Mouse (Mus musculus) stomach, postnatal 0 days (tissue): Measurements from ENCODE around the gene Catsper1. TPM values are rescaled to one million over a fixed set of nuclear protein-coding genes. Genes with fewer than 3 reads are reported as not detected.

Source experiments
- ATAC-seq: fragments of 200-750 bp; cut with Nextera tagmentation; 2 replicates; pipeline ENCODE4 v1.8.0; 2017; ENCODE audit not compliant: low FRiP score, low TSS enrichment
- DNase-seq: peaks from one replicate; pipeline ENCODE4 v3.0.0-alpha.2; 2016; ENCODE audit warnings: low spot score
- H3K27ac ChIP-seq: fragments of 300-500 bp; sonication (generic); replicated peaks from 2 replicates; pipeline ENCODE4 v1.5.1; 2014; ENCODE audit warnings: mild to moderate bottlenecking, control low read depth
- H3K27me3 ChIP-seq: fragments of 300-500 bp; sonication (generic); 2 replicates; pipeline ENCODE4 v1.6.1; 2014; ENCODE audit warnings: low read length; ENCODE audit not compliant: control insufficient read depth, insufficient read depth
- H3K36me3 ChIP-seq: fragments of 300-500 bp; sonication (generic); 2 replicates; pipeline ENCODE4 v1.6.1; 2014; ENCODE audit warnings: low read length, mixed read lengths; ENCODE audit not compliant: control insufficient read depth, insufficient read depth
- H3K4me1 ChIP-seq: fragments of 300-500 bp; sonication (generic); replicated peaks from 2 replicates; pipeline ENCODE4 v1.6.1; 2014; ENCODE audit warnings: antibody characterized with exemption; ENCODE audit not compliant: control insufficient read depth, insufficient read depth
- H3K4me2 ChIP-seq: fragments of 300-500 bp; sonication (generic); replicated peaks from 2 replicates; pipeline ENCODE4 v1.6.1; 2014; ENCODE audit warnings: low read depth, mild to moderate bottlenecking, control low read depth, moderate library complexity
- H3K4me3 ChIP-seq: fragments of 300-500 bp; sonication (generic); 2 replicates; pipeline ENCODE4 v1.5.1; 2014; ENCODE audit warnings: low read depth, low read length, control low read depth
- H3K9ac ChIP-seq: fragments of 300-500 bp; sonication (generic); 2 replicates; pipeline ENCODE4 v1.6.1; 2014; ENCODE audit warnings: mild to moderate bottlenecking, low read length, control low read depth, mixed read lengths
- H3K9me3 ChIP-seq: fragments of 300-500 bp; sonication (generic); 2 replicates; pipeline ENCODE4 v1.6.1; 2016; ENCODE audit warnings: low read length; ENCODE audit not compliant: control insufficient read depth
- CTCF ChIP-seq: IDR thresholded peaks from 2 replicates; pipeline ENCODE4 v1.5.1; 2016; ENCODE audit warnings: antibody characterized with exemption, low read depth, mild to moderate bottlenecking, moderate library complexity
- EP300 ChIP-seq: optimal IDR thresholded peaks from 2 replicates; pipeline ENCODE3; 2016; ENCODE audit warnings: antibody characterized with exemption
- WGBS: fragments of 180-500 bp; shearing (Covaris S2); extraction: QIAGEN DNeasy Blood & Tissue Kit; methylation state at CpG from one replicate; pipeline ENCODE4 v1.1.7; 2014; 5-methylcytosine and 5-hydroxymethylcytosine counted together
- polyA plus RNA-seq: library from polyadenylated mRNA; unstranded; fragments of >200 nt; fragmentation: Nextera tagmentation; extraction: Ambion mirVana; gene quantifications from 2 replicates; pipeline ENCODE4 v1.2.1, GENCODE M21; 2015

Gene Catsper1
- polyA plus RNA-seq, 1 experiment from 2014 or later = not detected

GRCm38 (mm10) chr19:5384715-5385114 lies 49.2 kb downstream of the Catsper1 start:
- no peaks in the 10 kb centered on the region for H3K27me3 ChIP-seq
- ATAC-seq (no peak), DNase-seq (no peak)
- peaks cover 31% of the 10 kb centered on the region for H3K36me3 ChIP-seq
- no peak for TF ChIP-seq CTCF
- TF ChIP-seq EP300 = no peak
- H3K4me2 ChIP-seq = no peak overlapping the region
- 86% methylated on average over 8 of the region's 8 CpGs for WGBS
- H3K9ac ChIP-seq = no peak overlapping the region
- H3K27ac ChIP-seq = no peak overlapping the region
- H3K4me1 ChIP-seq = peaks cover 7% of the 10 kb centered on the region; the same call in 1 of the 2 replicates
- no peak overlapping the region for H3K4me3 ChIP-seq
- no peaks in the 10 kb centered on the region for H3K9me3 ChIP-seq

- peak overlapping the region; percentile 90 for H3K27ac ChIP-seq
Observed at GRCm38 (mm10) chr19:5388011-5388441, 52.5 kb downstream of the Catsper1 start.

GRCm38 (mm10) chr19:5388588-5389242 lies 53.2 kb downstream of the Catsper1 start, which contains the start of gene Sart1:
Gene Sart1 (minus strand): TSS chr19:5388703.
- Histone ChIP-seq H3K4me3 (peak within 1 kb of the TSS; percentile 91), H3K27ac (peak within 1 kb of the TSS; percentile 90), H3K9ac (peak within 1 kb of the TSS; percentile 96), H3K4me1 (peaks cover 9% of the 10 kb centered on the region; the same call in 1 of the 2 replicates), H3K4me2 (peak within 1 kb of the TSS; percentile 73), H3K36me3 (peaks cover 9% of the 10 kb centered on the region), H3K27me3 (no peaks in the 10 kb centered on the region), H3K9me3 (no peaks in the 10 kb centered on the region)
- ATAC-seq = peak; percentile 94
- WGBS = 2% methylated on average over 42 of the region's 43 CpGs
- no peak for TF ChIP-seq CTCF
- TF ChIP-seq EP300 = no peak
- DNase-seq = peak; percentile 94

More at GRCm38 (mm10) chr19:5388011-5388441, 52.5 kb downstream of the Catsper1 start:
- under 1% methylated on average over 39 of the region's 43 CpGs for WGBS
- DNase-seq (peak; percentile 58), ATAC-seq (peak; percentile 39; the same call in 1 of the 2 replicates)
- H3K27me3 ChIP-seq = no peaks in the 10 kb centered on the region
- H3K36me3 ChIP-seq = peaks cover 14% of the 10 kb centered on the region
- peak overlapping the region; percentile 91 for H3K4me3 ChIP-seq
- H3K9me3 ChIP-seq = no peaks in the 10 kb centered on the region
- peak overlapping the region; percentile 96 for H3K9ac ChIP-seq
- TF ChIP-seq CTCF (no peak), EP300 (no peak)
- peaks cover 9% of the 10 kb centered on the region; the same call in 1 of the 2 replicates for H3K4me1 ChIP-seq
- H3K4me2 ChIP-seq = peak overlapping the region; percentile 73

GRCm38 (mm10) chr19:5389647-5390046 lies 54.1 kb downstream of the Catsper1 start:
- H3K9me3 ChIP-seq = no peaks in the 10 kb centered on the region
- H3K27me3 ChIP-seq = no peaks in the 10 kb centered on the region
- peak overlapping the region; percentile 73 for H3K4me2 ChIP-seq
- H3K4me1 ChIP-seq = peaks cover 9% of the 10 kb centered on the region; the same call in 1 of the 2 replicates
- no peaks in the 10 kb centered on the region for H3K36me3 ChIP-seq
- DNase-seq (peak; percentile 58), ATAC-seq (peak; percentile 46; the same call in 1 of the 2 replicates)
- TF ChIP-seq CTCF = no peak; the same call in 1 of the 2 replicates
- TF ChIP-seq EP300 = no peak
- H3K9ac ChIP-seq = peak overlapping the region; percentile 59
- H3K27ac ChIP-seq = peak overlapping the region; percentile 90
- peak overlapping the region; percentile 91 for H3K4me3 ChIP-seq
- WGBS = 15% methylated on average over 12 of the region's 12 CpGs

- Histone ChIP-seq H3K36me3 (no peaks in the 10 kb centered on the region), H3K4me3 (peak overlapping the region; percentile 91), H3K27ac (peak overlapping the region; percentile 90), H3K4me1 (peaks cover 9% of the 10 kb centered on the region; the same call in 1 of the 2 replicates), H3K4me2 (peak overlapping the region; percentile 73), H3K9ac (no peak overlapping the region; the same call in 1 of the 2 replicates), H3K27me3 (no peaks in the 10 kb centered on the region), H3K9me3 (no peaks in the 10 kb centered on the region)
- no peak for DNase-seq
- ATAC-seq = no peak; the same call in 1 of the 2 replicates
- 53% methylated on average over 8 of the region's 8 CpGs for WGBS
- no peak for TF ChIP-seq CTCF
Observed at GRCm38 (mm10) chr19:5390416-5390815, 54.9 kb downstream of the Catsper1 start.

GRCm38 (mm10) chr19:5392892-5393291 lies 57.4 kb downstream of the Catsper1 start:
- no peak for TF ChIP-seq EP300
- no peak for TF ChIP-seq CTCF
- DNase-seq = peak; percentile 63
- no peaks in the 10 kb centered on the region for H3K36me3 ChIP-seq
- H3K27ac ChIP-seq = no peak overlapping the region
- peaks cover 7% of the 10 kb centered on the region; the same call in 1 of the 2 replicates for H3K4me1 ChIP-seq
- H3K27me3 ChIP-seq = no peaks in the 10 kb centered on the region
- H3K9me3 ChIP-seq = no peaks in the 10 kb centered on the region
- no peak overlapping the region for H3K9ac ChIP-seq
- WGBS = 34% methylated on average over 4 of the region's 4 CpGs
- no peak overlapping the region for H3K4me3 ChIP-seq
- no peak for ATAC-seq
- H3K4me2 ChIP-seq = no peak overlapping the region

Other genes with a start within 250 kb of the Catsper1 start
- 128 and 131 TPM in 2 replicates for gene Yif1a, start 247.2 kb upstream of the Catsper1 start, polyA plus RNA-seq
- gene Cnih2, start 237.2 kb upstream of the Catsper1 start, polyA plus RNA-seq = 5.6 and 7.1 TPM in 2 replicates
- 183 and 194 TPM in 2 replicates for gene Rab1b, start 228.7 kb upstream of the Catsper1 start, polyA plus RNA-seq
- 8.7 and 8.8 TPM in 2 replicates for gene Klc2, start 217.2 kb upstream of the Catsper1 start, polyA plus RNA-seq
- gene Pacs1, start 62.6 kb upstream of the Catsper1 start, polyA plus RNA-seq = 4.6 and 6.7 TPM in 2 replicates
- gene Sf3b2, start 40.3 kb upstream of the Catsper1 start, polyA plus RNA-seq = 134 and 148 TPM in 2 replicates
- 0.51 and 0.53 TPM in 2 replicates for gene Gal3st3, start 37.4 kb upstream of the Catsper1 start, polyA plus RNA-seq
- gene Cst6, start 13.8 kb downstream of the Catsper1 start, polyA plus RNA-seq = 281 and 316 TPM in 2 replicates
- gene Eif1ad, start 31.0 kb downstream of the Catsper1 start, polyA plus RNA-seq = 47.5 and 49.1 TPM in 2 replicates
- gene Banf1, start 31.4 kb downstream of the Catsper1 start, polyA plus RNA-seq = 279 and 293 TPM in 2 replicates
- gene Sart1, start 53.0 kb downstream of the Catsper1 start, polyA plus RNA-seq = 30.9 and 34.1 TPM in 2 replicates
- gene Tsga10ip, start 66.8 kb downstream of the Catsper1 start, polyA plus RNA-seq = 0.44 TPM in 1 of 2 replicates, not detected in the other
- 196 and 203 TPM in 2 replicates for gene Drap1, start 89.2 kb downstream of the Catsper1 start, polyA plus RNA-seq
- gene AI837181, start 89.4 kb downstream of the Catsper1 start, polyA plus RNA-seq = 36.5 and 38.6 TPM in 2 replicates
- gene Fosl1, start 111.8 kb downstream of the Catsper1 start, polyA plus RNA-seq = 0.16 and 0.33 TPM in 2 replicates
- gene Ccdc85b, start 122.2 kb downstream of the Catsper1 start, polyA plus RNA-seq = 11.6 and 12.5 TPM in 2 replicates
- gene Fibp, start 124.9 kb downstream of the Catsper1 start, polyA plus RNA-seq = 103 and 111 TPM in 2 replicates
- 0.29 and 0.50 TPM in 2 replicates for gene Ctsw, start 132.8 kb downstream of the Catsper1 start, polyA plus RNA-seq
- 59.7 and 67.0 TPM in 2 replicates for gene Efemp2, start 138.2 kb downstream of the Catsper1 start, polyA plus RNA-seq
- 18.4 and 18.5 TPM in 2 replicates for gene Mus81, start 152.7 kb downstream of the Catsper1 start, polyA plus RNA-seq
- 1,281 and 1,389 TPM in 2 replicates for gene Cfl1, start 154.7 kb downstream of the Catsper1 start, polyA plus RNA-seq
- not detected in 2 replicates for gene 1700020D05Rik, start 168.0 kb downstream of the Catsper1 start, polyA plus RNA-seq
- 2.8 and 3.8 TPM in 2 replicates for gene Snx32, start 174.8 kb downstream of the Catsper1 start, polyA plus RNA-seq
- 26.6 and 28.2 TPM in 2 replicates for gene Ovol1, start 224.9 kb downstream of the Catsper1 start, polyA plus RNA-seq
- gene Ap5b1, start 232.3 kb downstream of the Catsper1 start, polyA plus RNA-seq = 4.7 and 5.7 TPM in 2 replicates